Mouse (Mus musculus) E14TG2a.4 (cell line): Measurements from ENCODE around the gene Neu2.

Source experiments
- CTCF ChIP-seq: conservative IDR thresholded peaks from 2 replicates; pipeline ENCODE4 v1.5.1; 2014; ENCODE audit warnings: low read length
- POU5F1 ChIP-seq: IDR thresholded peaks from 2 replicates; pipeline ENCODE4 v1.6.1; 2014; ENCODE audit warnings: low read length, borderline replicate concordance

GRCm38 (mm10) chr1:87574785-87575184, 65.1 kb downstream of the Neu2 start:
- TF ChIP-seq CTCF (no peak), POU5F1 (no peak)
